Mouse (Mus musculus) adrenal gland, postnatal 10 days (tissue): ENCODE data around the gene Dync1i1. TPM values are rescaled to one million over a fixed set of nuclear protein-coding genes. Genes with fewer than 3 reads are reported as not detected.

Source experiments
- DNase-seq: peaks from one replicate; pipeline ENCODE4 v3.0.0; 2021; ENCODE audit warnings: mixed read lengths
- total RNA-seq, 2 experiments: library from RNA; stranded (reverse); gene quantifications; 2 replicates each; pipeline ENCODE4 v1.2.3; 2021

The Dync1i1 gene
- total RNA-seq, 2 experiments from 2014 or later: 1.7 to 1.8 TPM

- no peak for DNase-seq
Measured at GRCm38 (mm10) chr6:6070015-6070414, 344.6 kb downstream of the Dync1i1 start.

- no peak for DNase-seq
Measured at GRCm38 (mm10) chr6:6071038-6071437, 345.6 kb downstream of the Dync1i1 start.

- no peak for DNase-seq
Measured at GRCm38 (mm10) chr6:6075940-6076447, 350.6 kb downstream of the Dync1i1 start.

GRCm38 (mm10) chr6:6077234-6077633 lies 351.8 kb downstream of the Dync1i1 start:
- no peak for DNase-seq

Other genes starting within 250 kb of the Dync1i1 start
- gene Pdk4, start 229.3 kb upstream of the Dync1i1 start, total RNA-seq: 100 to 1,000 TPM; 616 to 745 TPM